Mouse (Mus musculus) heart, adult 8-10 months (tissue): ENCODE results near the gene Dusp11. TPM values are rescaled to one million over a fixed set of nuclear protein-coding genes. Genes with fewer than 3 reads are reported as not detected.
A peak's percentile ranks its signal among the peaks of the same experiment; 100 is the strongest.
"Not testable (repeated sequence)": the region's sequence is repeated elsewhere in the genome, so short reads cannot be mapped to it uniquely, and the experiment has no call there.

Source experiments
- DNase-seq: peaks from one replicate; pipeline ENCODE4 v3.0.0; 2022; ENCODE audit warnings: low spot score
- total RNA-seq, 4 experiments: library from RNA; stranded (reverse); gene quantifications; 2 replicates each; pipeline ENCODE4 v1.2.4; 2022

Gene Dusp11
- 10 to 100 TPM; 33.4 to 41.0 (median 37.0) TPM for total RNA-seq

DNA sequence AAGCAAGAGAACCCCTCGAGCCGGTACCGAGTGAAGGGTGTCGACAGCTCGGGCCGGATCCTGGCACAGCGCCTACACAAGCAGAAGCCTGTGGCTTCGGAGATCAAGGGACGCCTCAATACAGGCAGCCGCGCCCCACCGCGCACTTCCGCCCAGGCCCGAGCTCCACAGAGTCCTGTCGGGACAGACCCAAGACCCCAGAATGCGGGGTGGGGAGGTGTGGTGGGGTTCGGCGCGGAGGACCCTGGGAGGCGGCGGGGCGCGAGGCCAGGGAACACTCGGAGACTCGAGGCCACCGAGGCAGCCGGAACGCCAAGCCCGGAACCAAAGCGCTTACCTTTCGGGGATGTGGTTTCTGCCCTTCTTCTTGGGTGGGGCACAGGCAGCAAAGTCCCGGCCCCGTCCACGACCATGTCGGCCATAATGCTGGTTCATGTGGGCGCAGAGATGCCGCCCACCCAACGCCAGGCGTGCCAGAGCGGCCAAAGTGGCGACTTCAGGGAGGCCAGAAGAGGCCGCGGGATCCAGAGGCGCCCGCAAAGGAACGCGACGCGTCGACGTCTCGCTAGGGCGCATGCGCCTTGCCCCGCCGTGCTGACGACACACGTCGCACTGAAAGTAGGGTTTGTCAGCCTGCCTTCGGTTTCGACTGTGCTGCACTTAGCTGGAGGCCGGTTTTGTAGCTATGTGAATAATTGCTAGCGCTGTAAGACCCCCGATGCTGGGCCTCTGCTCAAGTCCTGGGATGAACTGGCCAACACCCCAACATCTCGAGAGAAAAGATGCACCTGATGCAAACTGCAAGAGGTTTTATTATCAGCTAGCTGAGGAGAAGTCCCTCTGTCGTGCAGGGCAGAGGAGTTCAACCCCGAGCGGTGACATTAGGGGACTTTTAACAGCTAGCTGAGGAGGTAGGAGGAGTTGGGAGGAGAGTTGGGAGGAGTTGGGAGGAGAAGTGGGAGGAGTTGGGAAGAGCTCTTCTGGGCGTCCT, at the start of gene Dusp11:
Gene Dusp11 (minus strand): TSS at position 567 of the 991 bp plus-strand sequence.
- DNase-seq = peak; percentile 92

GRCm38 (mm10) chr6:86009980-86010379, 48.5 kb upstream of the Dusp11 start:
- DNase-seq = peak; percentile 17

GRCm38 (mm10) chr6:86004271-86005148, 43.0 kb upstream of the Dusp11 start:
- DNase-seq = peak; percentile 58

GRCm38 (mm10) chr6:86003405-86003925, 42.0 kb upstream of the Dusp11 start:
- DNase-seq = no peak

DNA sequence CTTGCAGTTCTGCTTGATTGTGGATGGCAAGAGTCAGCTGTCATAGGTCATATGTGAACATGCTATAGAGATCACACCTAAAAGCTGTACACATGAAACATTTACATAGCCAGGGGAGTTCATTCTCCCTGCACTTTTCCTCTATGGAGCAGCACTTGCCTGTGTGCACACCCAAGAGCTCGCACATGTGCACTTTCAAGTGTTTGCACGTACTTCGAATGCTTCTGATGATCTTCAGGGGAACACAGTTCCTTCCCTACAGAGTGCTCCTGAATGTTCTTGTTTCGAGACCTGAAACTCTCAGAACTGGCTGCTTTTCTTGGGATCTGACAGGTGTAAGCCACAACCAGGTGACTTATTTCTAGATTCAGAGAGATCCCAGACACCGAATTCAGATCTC, 29.3 kb upstream of the Dusp11 start:
- not testable (repeated sequence) for DNase-seq

- not testable (repeated sequence) for DNase-seq
Observed at GRCm38 (mm10) chr6:85989570-85989969, 28.1 kb upstream of the Dusp11 start.

DNA sequence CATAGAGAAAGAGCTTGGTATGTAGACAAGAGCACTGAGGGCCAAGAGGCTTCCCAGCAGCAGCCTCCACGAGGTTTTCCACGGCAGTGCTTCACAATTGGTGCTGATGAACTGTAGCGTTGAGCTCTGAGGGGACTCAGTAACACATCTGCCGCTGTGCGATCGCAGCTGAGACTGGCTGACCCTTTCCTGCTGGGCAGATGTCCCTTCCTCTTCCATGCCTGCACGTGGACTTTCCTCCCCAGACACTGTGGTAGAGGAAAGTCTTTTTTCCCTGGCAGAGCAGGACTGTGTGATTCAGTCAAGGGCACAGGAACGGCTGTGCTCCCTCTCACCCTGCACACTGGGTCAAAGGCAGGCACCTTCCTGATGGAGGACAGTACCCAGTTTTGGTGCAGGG, 22.9 kb upstream of the Dusp11 start:
- DNase-seq = no peak

GRCm38 (mm10) chr6:85978736-85979135, 17.3 kb upstream of the Dusp11 start:
- not testable (repeated sequence) for DNase-seq

- DNase-seq = no peak
Observed at GRCm38 (mm10) chr6:85976242-85976641, 14.8 kb upstream of the Dusp11 start.

DNA sequence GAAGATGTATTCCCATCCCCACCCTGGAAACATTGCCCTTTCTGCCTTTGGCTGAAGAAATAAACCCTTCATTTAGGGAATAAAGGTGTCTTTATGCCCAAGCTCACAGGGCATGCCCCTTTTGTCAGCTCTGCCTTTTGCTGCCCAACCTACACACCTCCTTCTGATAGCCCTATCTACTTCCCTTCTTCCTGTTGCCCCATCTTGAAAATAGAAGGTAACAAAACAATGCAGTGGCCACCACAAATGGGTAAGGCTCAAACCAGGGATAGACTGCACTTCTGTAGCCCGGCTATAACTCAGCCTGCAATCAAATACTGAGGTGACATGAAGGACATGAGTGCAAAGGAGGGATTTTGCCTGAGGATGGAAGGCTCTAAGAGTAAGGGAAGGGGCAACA, 14.3 kb upstream of the Dusp11 start:
- DNase-seq = no peak

- DNase-seq = no peak
Observed at GRCm38 (mm10) chr6:85974941-85975617, 13.6 kb upstream of the Dusp11 start.

GRCm38 (mm10) chr6:85973336-85973735, 11.9 kb upstream of the Dusp11 start:
- no peak for DNase-seq

DNA sequence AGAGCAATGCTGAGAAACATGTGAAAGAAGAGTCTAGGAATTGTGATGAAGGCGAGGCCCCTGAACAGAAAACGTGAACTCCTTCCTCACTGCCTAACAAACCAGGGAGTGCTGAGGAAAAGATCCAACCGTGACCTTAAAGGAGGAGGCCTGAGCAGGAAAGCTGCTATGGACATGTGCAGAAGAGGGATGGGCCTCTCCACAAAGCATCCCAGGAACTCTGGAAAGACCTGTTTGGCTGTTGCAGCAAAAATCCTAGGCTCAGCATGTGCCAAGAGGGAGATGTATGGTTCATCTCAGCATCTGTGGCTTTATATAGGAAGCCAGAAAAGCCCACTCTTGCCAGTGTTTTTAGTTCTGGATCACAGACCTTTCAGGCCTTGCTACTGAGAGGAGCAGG, 11.2 kb upstream of the Dusp11 start:
- DNase-seq = no peak

- no peak for DNase-seq
Observed at GRCm38 (mm10) chr6:85969889-85970288, 8.4 kb upstream of the Dusp11 start.

- no peak for DNase-seq
Observed at GRCm38 (mm10) chr6:85966686-85967085, 5.2 kb upstream of the Dusp11 start.

DNA sequence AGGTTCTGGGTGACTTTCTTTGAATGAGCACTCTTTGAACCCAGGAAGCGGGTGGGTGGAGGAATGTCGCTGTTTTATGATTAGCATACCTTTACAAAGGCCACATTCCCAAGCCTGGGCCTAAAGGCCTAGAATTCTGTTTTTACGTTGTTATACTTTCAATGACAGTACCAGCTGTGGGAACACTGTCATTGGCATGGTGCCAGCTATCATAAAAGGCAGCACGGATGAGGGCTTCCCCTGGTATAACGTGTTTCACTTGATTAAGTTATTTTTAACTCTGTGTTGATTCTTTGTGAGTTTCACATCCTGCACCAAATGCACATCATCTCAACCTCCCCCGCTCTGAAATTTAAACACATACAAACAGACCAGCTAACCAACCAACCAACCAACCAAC, 4.6 kb upstream of the Dusp11 start:
- peak; percentile 13 for DNase-seq

- no peak for DNase-seq
Observed at GRCm38 (mm10) chr6:85957581-85957980, 3.9 kb downstream of the Dusp11 start.

GRCm38 (mm10) chr6:85948549-85948948, 12.9 kb downstream of the Dusp11 start:
- no peak for DNase-seq

GRCm38 (mm10) chr6:85942469-85942868, 19.0 kb downstream of the Dusp11 start:
- DNase-seq = no peak

DNA sequence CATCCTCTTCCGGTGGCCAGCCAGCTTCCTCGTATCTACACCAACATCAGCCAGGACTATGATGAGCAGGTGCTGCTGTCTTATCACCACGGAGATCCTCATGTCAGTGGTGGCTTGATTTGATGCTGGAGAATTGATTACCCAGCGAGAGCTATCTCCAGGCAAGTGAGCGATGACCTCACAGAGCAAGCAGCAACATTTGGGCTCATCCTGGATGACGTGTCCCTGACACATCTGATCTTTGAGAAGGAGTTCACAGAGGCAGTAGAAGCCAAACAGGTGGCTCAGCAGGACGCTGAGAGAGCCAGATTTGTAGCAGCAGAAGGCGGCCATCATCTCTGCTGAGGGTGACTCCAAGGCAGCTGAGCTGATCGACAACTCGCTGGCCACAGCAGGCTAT, 22.8 kb downstream of the Dusp11 start:
- no peak for DNase-seq
